Mouse (Mus musculus) embryo, embryonic 11 days (tissue): ENCODE results near the gene Fxr1.
"Not testable (repeated sequence)": the region's sequence is repeated elsewhere in the genome, so short reads cannot be mapped to it uniquely, and the experiment has no call there.

Experiments
- DNase-seq: peaks from one replicate; pipeline ENCODE4 v3.0.0-alpha.2; 2015

Fxr1 gene

GRCm38 (mm10) chr3:34019540-34020381, at the start of gene Fxr1:
Gene Fxr1, plus strand, starts transcription at chr3:34019943.
- DNase-seq: peak; percentile 92

- no peak for DNase-seq
These were observed 40.3 kb upstream of the Fxr1 start for GRCm38 (mm10) chr3:33979395-33979794.

- no peak for DNase-seq
These were observed 37.0 kb upstream of the Fxr1 start for GRCm38 (mm10) chr3:33982746-33983145.

DNA sequence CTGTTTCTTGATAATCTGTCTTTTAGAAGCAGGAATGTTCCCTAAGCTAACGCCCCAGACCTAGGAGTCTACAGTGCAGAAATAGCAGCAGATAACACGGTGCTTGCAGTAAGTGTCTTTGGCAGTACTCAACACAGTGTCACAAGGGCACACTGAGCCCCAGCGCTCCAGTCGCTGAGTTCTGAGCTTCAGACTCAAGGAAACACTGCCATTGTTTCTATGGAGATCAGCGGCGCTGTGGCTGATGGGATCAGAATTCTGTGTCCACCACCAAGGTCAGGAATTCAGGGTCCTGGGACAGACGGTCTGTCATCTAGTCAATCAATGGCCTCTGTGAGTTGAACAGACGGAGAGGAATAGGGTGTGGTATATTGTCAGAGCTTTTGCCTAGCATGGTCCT, 30.4 kb upstream of the Fxr1 start:
- DNase-seq: no peak

DNA sequence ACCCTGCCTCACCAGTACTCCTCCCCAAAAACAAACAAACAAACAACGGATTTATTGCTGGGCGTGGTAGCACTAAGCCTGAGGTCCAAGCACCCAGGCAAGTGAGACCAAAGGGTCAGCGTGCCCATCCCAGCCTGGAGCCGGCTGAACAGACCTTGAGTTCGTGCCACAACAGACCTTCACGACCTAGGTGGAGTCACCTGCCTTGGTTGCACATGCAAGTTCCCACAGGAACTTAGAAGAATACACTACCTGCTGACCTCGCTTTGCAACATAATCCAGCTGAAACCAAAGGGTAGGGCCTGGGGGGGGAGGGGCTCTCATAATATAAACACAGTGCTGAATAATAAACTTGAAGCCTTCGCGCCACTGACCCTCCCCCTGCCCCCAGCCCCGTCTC, 29.3 kb upstream of the Fxr1 start:
- no peak for DNase-seq

GRCm38 (mm10) chr3:33990921-33991320, 28.8 kb upstream of the Fxr1 start:
- DNase-seq: no peak

DNA sequence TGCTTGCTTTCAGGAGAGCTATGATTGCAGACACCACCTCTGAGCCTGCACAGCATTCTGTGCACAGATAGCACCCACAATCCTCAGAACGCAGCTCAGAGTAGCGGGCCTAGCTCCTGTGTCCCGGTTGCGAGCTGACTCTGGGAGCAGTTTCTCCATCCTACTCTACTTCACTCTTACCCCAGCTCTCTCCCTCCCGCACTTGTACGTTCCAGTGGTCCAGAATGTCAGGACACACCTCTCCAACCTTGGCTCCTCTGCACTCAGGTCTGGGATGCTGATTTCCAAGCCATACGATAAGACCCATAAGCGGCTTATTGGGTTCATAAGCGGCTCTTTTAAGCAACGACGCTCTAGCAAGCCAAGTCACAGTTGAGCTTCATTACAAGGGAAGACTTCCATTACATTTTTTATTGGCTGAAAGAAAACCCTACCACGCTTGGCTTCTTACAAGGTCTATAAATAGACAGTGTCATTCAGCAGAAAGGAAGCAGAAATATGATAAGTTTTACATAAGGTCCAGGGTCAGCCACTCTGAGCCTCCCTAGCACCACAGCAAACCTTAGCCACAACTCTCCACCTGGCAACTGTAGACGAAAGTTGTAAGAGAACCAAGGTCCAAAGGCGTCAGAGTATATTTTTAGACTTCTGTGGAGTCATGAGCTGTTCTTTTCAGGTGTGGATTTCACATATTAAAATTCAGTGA, 26.2 kb upstream of the Fxr1 start:
- DNase-seq: no peak

DNA sequence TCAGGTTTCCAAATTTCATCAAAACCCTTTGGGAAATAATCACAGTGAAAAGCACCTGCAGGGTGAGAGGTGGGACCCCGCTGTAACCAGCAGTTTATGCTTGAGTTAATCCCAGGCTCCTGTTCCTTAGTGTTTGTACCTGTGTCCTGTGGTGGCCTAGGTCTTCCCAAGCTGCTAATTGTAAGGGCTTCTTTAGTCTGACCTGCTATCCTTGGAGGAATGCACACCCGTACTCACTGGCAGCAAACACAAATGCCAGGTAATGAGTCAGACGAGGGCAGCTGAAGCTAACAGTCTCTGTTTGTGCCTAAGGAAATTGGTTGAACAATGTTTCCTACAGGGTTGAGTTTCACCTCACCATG, 25.6 kb upstream of the Fxr1 start:
- DNase-seq: no peak

GRCm38 (mm10) chr3:34001691-34002090, 18.1 kb upstream of the Fxr1 start:
- DNase-seq: not testable (repeated sequence)

DNA sequence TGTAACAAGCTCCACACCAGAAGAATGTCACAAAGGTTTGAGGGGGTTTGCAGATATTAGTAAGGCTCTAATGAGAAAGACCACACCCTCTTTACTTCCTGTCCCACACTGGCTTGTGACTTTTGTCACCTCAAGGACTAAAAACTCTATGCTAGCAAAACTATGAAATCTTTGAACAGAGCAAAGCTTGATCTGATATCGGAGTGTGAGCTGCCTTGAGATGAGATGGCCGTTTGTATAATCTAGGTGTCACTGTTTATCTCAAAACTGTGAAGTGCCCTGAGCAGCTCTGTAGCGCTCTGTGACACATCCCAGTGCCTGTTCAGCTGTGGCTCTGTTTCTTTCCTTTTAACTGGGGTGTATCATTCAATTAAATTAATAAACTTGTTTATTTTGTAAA, 15.9 kb upstream of the Fxr1 start:
- DNase-seq: no peak

DNA sequence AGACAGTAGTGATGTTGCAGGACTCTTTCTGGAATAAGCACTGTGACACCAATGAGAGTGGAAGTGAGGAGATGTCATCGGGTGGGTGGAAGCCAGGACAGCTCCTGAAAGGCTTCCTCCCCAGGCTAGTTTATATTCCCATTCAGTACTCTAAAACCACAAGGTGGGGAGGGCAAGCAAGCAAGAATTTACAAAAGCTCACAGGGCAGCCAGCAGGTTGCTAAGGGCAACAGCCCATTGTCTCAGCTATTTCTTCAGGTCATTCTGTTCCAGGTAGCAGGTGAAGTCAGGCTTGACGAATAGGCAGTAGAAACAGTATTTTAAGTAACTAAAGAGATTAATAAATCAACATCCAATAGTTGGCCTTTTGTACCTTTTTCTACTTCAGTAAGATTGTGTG, 13.4 kb upstream of the Fxr1 start:
- no peak for DNase-seq

GRCm38 (mm10) chr3:34006824-34007223, 12.9 kb upstream of the Fxr1 start:
- DNase-seq: no peak

GRCm38 (mm10) chr3:34007611-34008010, 12.1 kb upstream of the Fxr1 start:
- DNase-seq: no peak

DNA sequence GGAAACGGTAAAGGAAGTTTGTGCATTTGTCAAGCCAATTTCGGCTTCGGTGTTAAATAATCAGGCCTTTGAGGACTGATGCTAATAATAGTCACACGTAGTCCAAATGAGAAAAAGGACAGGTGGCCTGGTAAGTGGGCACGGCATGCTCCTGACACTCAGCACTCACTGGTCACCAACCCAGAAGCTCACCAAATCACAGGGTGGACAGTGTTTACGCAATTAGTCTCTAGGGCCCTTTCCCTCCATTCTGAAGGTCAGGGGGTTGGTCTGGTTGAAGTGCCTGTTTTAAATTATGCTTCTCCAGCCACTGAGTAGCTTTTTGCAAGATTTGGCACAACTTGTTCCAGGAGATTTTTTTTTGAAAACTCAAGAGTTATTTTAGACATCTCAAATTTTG, 11.6 kb upstream of the Fxr1 start:
- DNase-seq: peak; percentile 25

DNA sequence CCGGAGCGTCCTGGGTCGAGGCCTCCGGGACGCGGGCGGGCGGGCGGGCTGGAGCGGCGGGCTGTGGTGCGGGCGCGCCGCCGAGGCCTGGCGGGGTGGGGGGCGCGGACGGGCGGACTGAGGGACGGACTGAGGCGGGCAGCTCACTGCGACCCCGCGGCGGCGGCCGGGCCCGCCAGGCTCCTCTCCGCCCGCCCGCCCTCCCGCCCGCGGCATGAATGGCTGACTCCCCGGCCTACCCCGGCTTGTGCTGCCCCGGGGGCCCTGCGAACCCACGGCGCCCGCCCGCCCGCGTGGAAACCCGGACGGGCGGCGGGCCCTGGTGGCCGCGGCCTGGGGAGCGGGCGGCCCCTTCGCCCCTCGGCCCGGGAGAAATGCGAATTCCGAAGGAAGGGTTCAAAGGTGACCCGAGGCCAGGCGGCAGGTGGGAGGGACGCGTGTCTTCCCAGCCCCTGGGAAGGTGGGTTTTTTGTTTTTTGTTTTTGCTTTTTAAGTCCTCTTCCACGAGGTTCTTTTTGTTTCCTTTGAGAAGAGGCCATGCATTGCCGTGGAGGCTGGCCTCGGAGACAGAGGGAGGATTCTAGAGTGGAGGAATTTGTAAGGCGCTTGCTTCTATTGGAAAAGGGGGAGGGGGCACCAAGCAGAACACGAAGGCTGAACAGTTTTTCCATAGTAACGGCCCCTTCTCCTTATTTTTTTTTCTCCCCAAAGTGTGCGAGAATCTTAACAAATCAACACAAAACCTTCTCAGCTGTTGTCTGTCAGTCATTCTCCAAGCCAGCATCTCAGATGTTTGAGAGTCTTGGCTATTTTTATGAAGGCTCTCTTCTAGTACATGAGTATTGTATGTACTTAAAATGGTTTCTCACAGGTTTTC, 877 bp downstream of the Fxr1 start:
- DNase-seq: peak; percentile 50

- no peak for DNase-seq
These were observed 1.6 kb downstream of the Fxr1 start for GRCm38 (mm10) chr3:34021259-34021828.

DNA sequence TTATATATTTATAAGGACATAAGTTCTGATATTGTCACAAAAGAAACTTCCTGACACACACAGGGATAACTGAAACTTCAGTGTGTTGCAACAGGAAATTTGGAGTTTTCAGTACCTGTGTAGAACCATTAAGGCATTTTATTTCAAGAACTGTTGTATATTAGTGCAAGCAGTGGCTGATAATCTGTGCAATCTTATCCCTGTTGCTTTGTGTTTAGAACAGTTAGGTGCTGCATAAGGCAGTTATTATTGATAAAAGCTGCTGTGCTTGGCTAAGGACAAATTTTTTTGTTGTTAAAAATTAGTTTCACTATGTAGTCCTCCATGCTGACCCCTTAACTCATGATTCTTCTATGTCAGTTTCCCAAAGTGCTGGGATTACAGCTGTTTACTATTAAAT, 9.2 kb downstream of the Fxr1 start:
- no peak for DNase-seq

DNA sequence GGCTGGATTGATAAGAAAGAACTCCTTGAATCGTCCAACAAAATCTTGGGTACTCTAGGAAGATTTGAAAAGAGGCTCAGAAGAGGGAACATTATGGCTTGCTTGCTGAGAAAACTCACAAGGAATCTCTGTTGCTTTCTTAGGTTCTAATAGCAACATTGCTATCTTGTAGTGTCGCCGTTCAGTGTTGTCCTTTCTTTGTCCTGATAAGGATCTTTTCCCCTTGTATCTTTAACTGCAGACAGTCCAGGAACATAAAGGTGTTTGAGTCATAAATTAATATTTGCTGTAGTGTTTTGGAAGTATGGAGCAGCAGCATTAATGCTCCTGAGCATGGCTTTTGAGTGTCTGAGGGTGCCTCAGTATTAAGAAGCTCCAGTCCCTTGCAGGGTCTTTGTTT, 10.9 kb downstream of the Fxr1 start:
- no peak for DNase-seq

GRCm38 (mm10) chr3:34033720-34034364, 14.1 kb downstream of the Fxr1 start:
- no peak for DNase-seq

DNA sequence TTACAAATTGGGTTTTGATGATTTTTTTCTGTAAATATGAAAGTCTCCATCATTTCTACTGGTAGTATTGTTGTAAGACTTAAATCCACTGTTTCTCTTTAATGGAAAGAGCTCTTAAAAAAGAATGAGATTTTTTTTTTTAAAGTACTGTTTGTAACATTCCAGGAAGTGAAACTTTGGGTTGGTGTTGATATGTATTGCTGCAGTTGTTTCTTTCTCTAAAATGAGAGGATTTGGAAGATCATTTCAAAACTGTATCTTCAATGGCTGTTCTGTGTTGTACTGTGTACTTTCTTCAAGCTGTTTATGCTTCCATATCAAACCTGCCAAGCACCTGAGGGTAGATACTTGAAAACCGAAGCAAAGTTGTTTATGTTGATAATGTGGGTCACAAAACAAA, 15.1 kb downstream of the Fxr1 start:
- no peak for DNase-seq

- DNase-seq: no peak
These were observed 16.0 kb downstream of the Fxr1 start for GRCm38 (mm10) chr3:34035706-34036105.

DNA sequence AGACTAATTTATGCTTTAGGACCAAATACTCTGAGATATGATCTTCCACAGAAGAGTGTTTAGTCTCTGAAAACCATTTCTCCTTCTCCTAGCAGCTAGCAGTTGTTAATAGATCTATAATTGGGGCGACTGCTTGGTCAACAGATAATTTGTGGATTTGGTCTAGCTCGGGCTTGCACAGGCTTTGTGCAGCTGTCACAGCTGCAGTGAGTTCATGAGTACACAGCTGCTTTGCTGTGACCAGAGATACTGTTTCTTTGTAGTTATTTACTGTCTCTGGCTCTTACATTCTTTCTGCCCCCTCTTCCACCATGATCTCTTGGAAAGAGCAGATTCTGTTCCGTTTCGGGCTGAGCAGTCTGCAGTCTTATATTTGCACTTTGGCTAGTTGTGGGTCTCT, 22.2 kb downstream of the Fxr1 start:
- no peak for DNase-seq

DNA sequence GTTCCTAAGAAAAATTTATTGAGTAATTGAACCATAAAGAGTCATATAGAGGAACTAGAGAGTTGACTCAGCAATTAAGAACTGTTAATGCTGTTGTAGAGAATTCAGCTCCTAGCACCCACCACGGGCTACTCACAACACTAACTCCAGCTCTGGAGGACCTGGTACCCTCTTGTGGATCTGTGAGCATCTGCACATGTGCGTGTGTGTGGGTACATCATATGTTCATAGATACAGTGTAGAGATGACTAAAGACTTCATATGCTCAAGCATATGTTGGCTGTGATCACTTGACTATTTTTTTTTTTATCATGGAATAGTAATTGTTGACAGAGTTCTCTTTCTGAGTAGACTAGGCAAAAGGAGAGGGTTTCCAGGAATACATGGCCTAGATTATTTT, 42.6 kb downstream of the Fxr1 start:
- no peak for DNase-seq
